In genomic region chr13:25007115-25007514, GRCm38 (mm10) we compare ENCODE assay signal across 9 mouse cellular contexts. TPM values are rescaled to one million over a fixed set of nuclear protein-coding genes. Genes with fewer than 3 reads are reported as not detected.
A peak's percentile ranks its signal among the peaks of the same experiment; 100 is the strongest.
DNase-seq lines count a peak whose midpoint lies in the region; ATAC-seq lines count a peak whose summit lies in the region.
"Had no signal": no experiment of that assay in that cellular context is flagged by ENCODE, and none has a peak within 500 bp of the region (broad histone marks: within the 10 kb centered on the region; RNA-seq: fewer than 3 reads in every experiment).

No protein-coding gene starts in this region.

- no peaks in the 10 kb centered on the region for H3K4me1 ChIP-seq in neural tube, embryonic 14.5 days (ENCODE audit: control insufficient read depth, insufficient read depth, low read length)
- H3K4me1 ChIP-seq in neural tube, embryonic 15.5 days: no peaks in the 10 kb centered on the region
- H3K4me1 ChIP-seq in hindbrain, embryonic 13.5 days (replicated peaks): no peaks in the 10 kb centered on the region
- H3K4me1 ChIP-seq: neural tube, embryonic 13.5 days had no signal

- no peak overlapping the region for H3K27ac ChIP-seq in neural tube, embryonic 14.5 days (ENCODE audit: low read depth, low read length)
- no peak overlapping the region for H3K27ac ChIP-seq in neural tube, embryonic 15.5 days (replicated peaks)
- H3K27ac ChIP-seq in hindbrain, embryonic 13.5 days: no peak overlapping the region
- H3K27ac ChIP-seq: neural tube, embryonic 13.5 days had no signal

- H3K4me2 ChIP-seq in neural tube, embryonic 14.5 days (ENCODE audit: low read depth, low read length): no peak overlapping the region
- H3K4me2 ChIP-seq in neural tube, embryonic 15.5 days: no peak overlapping the region
- no peak overlapping the region for H3K4me2 ChIP-seq in hindbrain, embryonic 13.5 days
- H3K4me2 ChIP-seq: neural tube, embryonic 13.5 days had no signal

- no peak overlapping the region for H3K9ac ChIP-seq in neural tube, embryonic 14.5 days (replicated peaks; ENCODE audit: low read depth, low read length)
- no peak overlapping the region for H3K9ac ChIP-seq in neural tube, embryonic 15.5 days (replicated peaks)
- H3K9ac ChIP-seq in hindbrain, embryonic 13.5 days: no peak overlapping the region
- H3K9ac ChIP-seq: neural tube, embryonic 13.5 days had no signal

- no peak overlapping the region for H3K4me3 ChIP-seq in neural tube, embryonic 14.5 days (ENCODE audit: low read depth, low read length)
- no peak overlapping the region for H3K4me3 ChIP-seq in neural tube, embryonic 15.5 days (replicated peaks)
- H3K4me3 ChIP-seq in hindbrain, embryonic 13.5 days: no peak overlapping the region
- H3K4me3 ChIP-seq: neural tube, embryonic 13.5 days had no signal

- peak; percentile 46; the same call in 1 of the 2 replicates for ATAC-seq in neural tube, embryonic 14.5 days (ENCODE audit: low read depth)
- ATAC-seq in inflammation-experienced regulatory T-cells, adult 6 months: peak; percentile 67
- ATAC-seq in neural tube, embryonic 15.5 days (ENCODE audit: low FRiP score): peak; percentile 61; the same call in 1 of the 2 replicates
- no peak for ATAC-seq in hindbrain, embryonic 13.5 days (ENCODE audit: low FRiP score)

- H3K27me3 ChIP-seq in neural tube, embryonic 14.5 days (ENCODE audit: control insufficient read depth, insufficient read depth, low read length): no peaks in the 10 kb centered on the region
- no peaks in the 10 kb centered on the region for H3K27me3 ChIP-seq in neural tube, embryonic 15.5 days (replicated peaks)
- no peaks in the 10 kb centered on the region for H3K27me3 ChIP-seq in hindbrain, embryonic 13.5 days
- H3K27me3 ChIP-seq: neural tube, embryonic 13.5 days had no signal

- peak; percentile 11 to 44 for DNase-seq in gastrocnemius, adult 8-10 months (ENCODE audit: low spot score in 2 of 2)
- DNase-seq in gastrocnemius, postnatal 14 days: no peak
- no peak for DNase-seq in neural tube, embryonic 10.5 days (ENCODE audit: extremely low spot score, low spot score)
- peak; percentile 59 to 65 for DNase-seq in adrenal gland, postnatal 36 days

- intact Hi-C loops in gastrocnemius, postnatal 14 days (cut with DNase I; ENCODE audit: low total_unique reads): no loop called here

- no peaks in the 10 kb centered on the region for H3K9me3 ChIP-seq in neural tube, embryonic 14.5 days (ENCODE audit: control insufficient read depth, low read length)
- no peaks in the 10 kb centered on the region for H3K9me3 ChIP-seq in neural tube, embryonic 15.5 days (replicated peaks)
- no peaks in the 10 kb centered on the region for H3K9me3 ChIP-seq in hindbrain, embryonic 13.5 days
- H3K9me3 ChIP-seq: neural tube, embryonic 13.5 days had no signal

- H3K36me3 ChIP-seq in neural tube, embryonic 14.5 days (ENCODE audit: control insufficient read depth, insufficient read depth, low read length): 0 out of 2 replicates have a peak, but pooled peaks cover 8% of the 10 kb centered on the region
- H3K36me3 ChIP-seq in neural tube, embryonic 15.5 days: peaks cover 32% of the 10 kb centered on the region
- H3K36me3 ChIP-seq in hindbrain, embryonic 13.5 days: peaks cover 32% of the 10 kb centered on the region

- 81% methylated on average over 6 of the region's 8 CpGs for WGBS in neural tube, embryonic 14.5 days
- 89% methylated on average over 6 of the region's 8 CpGs for WGBS in neural tube, embryonic 15.5 days
- 71% methylated on average over 8 of the region's 8 CpGs for WGBS in hindbrain, embryonic 13.5 days

RNA-seq across cellular contexts. Expression of gene Mrs2, which starts 13.1 kb away (rescaled TPM):
- total RNA-seq in gastrocnemius, adult 8-10 months (2022): 10 to 100 TPM; 37.9 to 43.4 (median 40.0) TPM
- total RNA-seq in gastrocnemius, postnatal 14 days (2021): 10 to 100 TPM; 22.2 to 22.6 TPM
- 25.9 and 27.2 TPM in 2 replicates for polyA plus RNA-seq in neural tube, embryonic 14.5 days (2014; fragmentation: Nextera tagmentation; extraction: Ambion mirVana)
- total RNA-seq in adrenal gland, postnatal 36 days (2021): 10 to 100 TPM; 44.4 to 49.0 TPM
- polyA plus RNA-seq in inflammation-experienced regulatory T-cells, adult 6 months (2017; shearing (Covaris generic)): 1 to 10 TPM; 5.0 to 6.5 (median 5.5) TPM
- 14.9 and 15.8 TPM in 2 replicates for polyA plus RNA-seq in neural tube, embryonic 15.5 days (2015; fragmentation: Nextera tagmentation; extraction: Ambion mirVana)
- 18.1 and 19.8 TPM in 2 replicates for polyA plus RNA-seq in hindbrain, embryonic 13.5 days (2015; fragmentation: Nextera tagmentation; extraction: Ambion mirVana)

RNA-seq across cellular contexts. Expression of gene Dcdc2a, which starts 48.7 kb away (rescaled TPM):
- total RNA-seq in gastrocnemius, adult 8-10 months (2022): 1 to 10 TPM in 1 of 4 experiments, under 1 TPM in 3; 0.15 to 1.2 (median 0.28) TPM
- not detected for total RNA-seq in gastrocnemius, postnatal 14 days (2021)
- polyA plus RNA-seq in neural tube, embryonic 14.5 days (2014; fragmentation: Nextera tagmentation; extraction: Ambion mirVana): 2.0 and 2.5 TPM in 2 replicates
- total RNA-seq in adrenal gland, postnatal 36 days (2021): under 1 TPM; 0.17 to 0.40 TPM
- not detected for polyA plus RNA-seq in inflammation-experienced regulatory T-cells, adult 6 months (2017; shearing (Covaris generic))
- 1.3 and 2.3 TPM in 2 replicates for polyA plus RNA-seq in neural tube, embryonic 15.5 days (2015; fragmentation: Nextera tagmentation; extraction: Ambion mirVana)
- 2.9 and 5.0 TPM in 2 replicates for polyA plus RNA-seq in hindbrain, embryonic 13.5 days (2015; fragmentation: Nextera tagmentation; extraction: Ambion mirVana)

Comparison
In these comparisons a context has a peak if more than half of its experiments do, and no peak if none do; other contexts are left out.
1. DNase-seq: peak in gastrocnemius, adult 8-10 months (2 of 2) and adrenal gland, postnatal 36 days (2 of 2); none in gastrocnemius, postnatal 14 days (single experiment) and neural tube, embryonic 10.5 days (single experiment).